Mouse (Mus musculus): ENCODE measurements around the gene Ppil6. TPM values are rescaled to one million over a fixed set of nuclear protein-coding genes. Genes with fewer than 3 reads are reported as not detected.
A peak's percentile ranks its signal among the peaks of the same experiment; 100 is the strongest.
"Not testable (repeated sequence)": the region's sequence is repeated elsewhere in the genome, so short reads cannot be mapped to it uniquely, and the experiment has no call there.

Gene Ppil6
- polyA plus RNA-seq, 1 experiment from 2014 or later = 0.76 TPM

GRCm38 (mm10) chr10:41486506-41487170 lies 3.6 kb upstream of the Ppil6 start:
- ATAC-seq (replicated peaks; ENCODE audit: low FRiP score, low TSS enrichment, low read depth) = no peak
- Histone ChIP-seq H3K9me3 (ENCODE audit: control insufficient read depth, low read length) (no peaks in the 10 kb centered on the region), H3K27me3 (replicated peaks; ENCODE audit: control insufficient read depth, insufficient read depth, low read length) (no peaks in the 10 kb centered on the region), H3K9ac (ENCODE audit: low read length) (no peak overlapping the region), H3K4me2 (ENCODE audit: low read length) (no peak overlapping the region), H3K4me1 (replicated peaks; ENCODE audit: control insufficient read depth, insufficient read depth, low read length) (peaks cover 11% of the 10 kb centered on the region; the same call in 1 of the 2 replicates), H3K27ac (ENCODE audit: low read depth) (no peak overlapping the region), H3K4me3 (ENCODE audit: low read depth, low read length) (no peak overlapping the region), H3K36me3 (ENCODE audit: control insufficient read depth, insufficient read depth, low read length) (peaks cover 59% of the 10 kb centered on the region)
- 75% methylated on average over 14 of the region's 14 CpGs for WGBS
- no peak for DNase-seq (ENCODE audit: low spot score)

- peaks cover 11% of the 10 kb centered on the region; the same call in 1 of the 2 replicates for H3K4me1 ChIP-seq (replicated peaks; ENCODE audit: control insufficient read depth, insufficient read depth, low read length)
- peak overlapping the region; percentile 100 for H3K4me2 ChIP-seq (ENCODE audit: low read length)
- WGBS = 28% methylated on average over 7 of the region's 7 CpGs
- H3K9ac ChIP-seq (ENCODE audit: low read length) = peak overlapping the region; percentile 75
- no peaks in the 10 kb centered on the region for H3K9me3 ChIP-seq (ENCODE audit: control insufficient read depth, low read length)
- H3K4me3 ChIP-seq (ENCODE audit: low read depth, low read length) = peak overlapping the region; percentile 68
- no peak overlapping the region for H3K27ac ChIP-seq (ENCODE audit: low read depth)
- H3K27me3 ChIP-seq (replicated peaks; ENCODE audit: control insufficient read depth, insufficient read depth, low read length) = no peaks in the 10 kb centered on the region
- peaks cover 39% of the 10 kb centered on the region for H3K36me3 ChIP-seq (ENCODE audit: control insufficient read depth, insufficient read depth, low read length)
- DNase-seq (ENCODE audit: low spot score) (no peak), ATAC-seq (replicated peaks; ENCODE audit: low FRiP score, low TSS enrichment, low read depth) (no peak)
Observed at GRCm38 (mm10) chr10:41488877-41489276, 1.4 kb upstream of the Ppil6 start.

DNA sequence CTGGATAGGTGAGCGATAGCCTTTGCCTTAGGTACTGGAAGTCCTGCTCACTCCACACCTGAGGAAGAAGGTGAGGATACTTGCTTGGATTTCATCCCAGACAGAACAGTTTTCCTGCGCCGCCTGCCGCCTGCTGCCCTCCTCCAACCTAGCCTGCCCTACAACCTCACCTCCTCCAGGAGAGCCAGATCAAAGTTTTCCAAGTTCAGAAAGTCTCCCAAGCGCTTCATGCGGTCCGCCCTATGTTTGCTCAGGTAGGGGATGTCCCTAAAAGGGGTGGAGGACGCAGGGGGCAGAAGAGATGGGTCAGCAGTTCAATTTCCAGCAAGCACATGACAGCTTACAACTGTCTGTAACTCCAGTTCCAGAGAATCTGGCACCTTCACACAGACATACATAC lies 945 bp upstream of the Ppil6 start:
- DNase-seq (ENCODE audit: low spot score) (no peak), ATAC-seq (replicated peaks; ENCODE audit: low FRiP score, low TSS enrichment, low read depth) (no peak)
- H3K27me3 ChIP-seq (replicated peaks; ENCODE audit: control insufficient read depth, insufficient read depth, low read length) = no peaks in the 10 kb centered on the region

GRCm38 (mm10) chr10:41490518-41490873 lies 257 bp downstream of the Ppil6 start:
- Histone ChIP-seq H3K9me3 (ENCODE audit: control insufficient read depth, low read length) (no peaks in the 10 kb centered on the region), H3K9ac (ENCODE audit: low read length) (peak overlapping the region; percentile 75), H3K36me3 (ENCODE audit: control insufficient read depth, insufficient read depth, low read length) (peaks cover 25% of the 10 kb centered on the region), H3K27ac (ENCODE audit: low read depth) (no peak overlapping the region), H3K27me3 (replicated peaks; ENCODE audit: control insufficient read depth, insufficient read depth, low read length) (no peaks in the 10 kb centered on the region), H3K4me3 (ENCODE audit: low read depth, low read length) (peak overlapping the region; percentile 68), H3K4me2 (ENCODE audit: low read length) (peak overlapping the region; percentile 100), H3K4me1 (replicated peaks; ENCODE audit: control insufficient read depth, insufficient read depth, low read length) (peaks cover 11% of the 10 kb centered on the region; the same call in 1 of the 2 replicates)
- DNase-seq (ENCODE audit: low spot score) (no peak), ATAC-seq (replicated peaks; ENCODE audit: low FRiP score, low TSS enrichment, low read depth) (peak; percentile 44; the same call in 1 of the 2 replicates)
- WGBS = under 1% methylated on average over 29 of the region's 29 CpGs

More for the DNA sequence above, 945 bp upstream of the Ppil6 start:
- H3K27ac ChIP-seq (ENCODE audit: low read depth) = no peak overlapping the region
- peak overlapping the region; percentile 68 for H3K4me3 ChIP-seq (ENCODE audit: low read depth, low read length)
- no peaks in the 10 kb centered on the region for H3K9me3 ChIP-seq (ENCODE audit: control insufficient read depth, low read length)
- H3K9ac ChIP-seq (ENCODE audit: low read length) = peak overlapping the region; percentile 75
- 23% methylated on average over 8 of the region's 8 CpGs for WGBS
- peak overlapping the region; percentile 100 for H3K4me2 ChIP-seq (ENCODE audit: low read length)
- peaks cover 11% of the 10 kb centered on the region; the same call in 1 of the 2 replicates for H3K4me1 ChIP-seq (replicated peaks; ENCODE audit: control insufficient read depth, insufficient read depth, low read length)
- H3K36me3 ChIP-seq (ENCODE audit: control insufficient read depth, insufficient read depth, low read length) = peaks cover 35% of the 10 kb centered on the region

- no peak for DNase-seq (ENCODE audit: low spot score)
- Histone ChIP-seq H3K9me3 (ENCODE audit: control insufficient read depth, low read length) (no peaks in the 10 kb centered on the region), H3K4me3 (ENCODE audit: low read depth, low read length) (no peak overlapping the region), H3K27ac (ENCODE audit: low read depth) (no peak overlapping the region), H3K4me1 (replicated peaks; ENCODE audit: control insufficient read depth, insufficient read depth, low read length) (peaks cover 11% of the 10 kb centered on the region; the same call in 1 of the 2 replicates), H3K4me2 (ENCODE audit: low read length) (peak overlapping the region; percentile 100), H3K36me3 (ENCODE audit: control insufficient read depth, insufficient read depth, low read length) (peaks cover 19% of the 10 kb centered on the region), H3K27me3 (replicated peaks; ENCODE audit: control insufficient read depth, insufficient read depth, low read length) (no peaks in the 10 kb centered on the region), H3K9ac (ENCODE audit: low read length) (no peak overlapping the region)
- 37% methylated on average over 4 of the region's 4 CpGs for WGBS
- ATAC-seq (replicated peaks; ENCODE audit: low FRiP score, low TSS enrichment, low read depth) = no peak
Observed at GRCm38 (mm10) chr10:41491111-41491510, 872 bp downstream of the Ppil6 start.

- no peak overlapping the region for H3K9ac ChIP-seq (ENCODE audit: low read length)
- H3K27ac ChIP-seq (ENCODE audit: low read depth) = no peak overlapping the region
- ATAC-seq (replicated peaks; ENCODE audit: low FRiP score, low TSS enrichment, low read depth) (no peak), DNase-seq (ENCODE audit: low spot score) (no peak)
- H3K27me3 ChIP-seq (replicated peaks; ENCODE audit: control insufficient read depth, insufficient read depth, low read length) = no peaks in the 10 kb centered on the region
- H3K9me3 ChIP-seq (ENCODE audit: control insufficient read depth, low read length) = no peaks in the 10 kb centered on the region
- H3K4me3 ChIP-seq (ENCODE audit: low read depth, low read length) = no peak overlapping the region
- no peaks in the 10 kb centered on the region for H3K36me3 ChIP-seq (ENCODE audit: control insufficient read depth, insufficient read depth, low read length)
- 66% methylated on average over 4 of the region's 4 CpGs for WGBS
- no peak overlapping the region for H3K4me2 ChIP-seq (ENCODE audit: low read length)
- H3K4me1 ChIP-seq (replicated peaks; ENCODE audit: control insufficient read depth, insufficient read depth, low read length) = no peaks in the 10 kb centered on the region
Observed at GRCm38 (mm10) chr10:41500941-41501340, 10.7 kb downstream of the Ppil6 start.

GRCm38 (mm10) chr10:41504996-41505395 lies 14.8 kb downstream of the Ppil6 start:
- ATAC-seq (replicated peaks; ENCODE audit: low FRiP score, low TSS enrichment, low read depth) (no peak), DNase-seq (ENCODE audit: low spot score) (no peak)
- Histone ChIP-seq H3K4me1 (replicated peaks; ENCODE audit: control insufficient read depth, insufficient read depth, low read length) (no peaks in the 10 kb centered on the region), H3K9me3 (ENCODE audit: control insufficient read depth, low read length) (no peaks in the 10 kb centered on the region), H3K4me3 (ENCODE audit: low read depth, low read length) (no peak overlapping the region), H3K27me3 (replicated peaks; ENCODE audit: control insufficient read depth, insufficient read depth, low read length) (no peaks in the 10 kb centered on the region), H3K36me3 (ENCODE audit: control insufficient read depth, insufficient read depth, low read length) (no peaks in the 10 kb centered on the region), H3K9ac (ENCODE audit: low read length) (no peak overlapping the region), H3K27ac (ENCODE audit: low read depth) (no peak overlapping the region), H3K4me2 (ENCODE audit: low read length) (no peak overlapping the region)
- WGBS = 67% methylated on average over 1 of the region's 1 CpGs

DNA sequence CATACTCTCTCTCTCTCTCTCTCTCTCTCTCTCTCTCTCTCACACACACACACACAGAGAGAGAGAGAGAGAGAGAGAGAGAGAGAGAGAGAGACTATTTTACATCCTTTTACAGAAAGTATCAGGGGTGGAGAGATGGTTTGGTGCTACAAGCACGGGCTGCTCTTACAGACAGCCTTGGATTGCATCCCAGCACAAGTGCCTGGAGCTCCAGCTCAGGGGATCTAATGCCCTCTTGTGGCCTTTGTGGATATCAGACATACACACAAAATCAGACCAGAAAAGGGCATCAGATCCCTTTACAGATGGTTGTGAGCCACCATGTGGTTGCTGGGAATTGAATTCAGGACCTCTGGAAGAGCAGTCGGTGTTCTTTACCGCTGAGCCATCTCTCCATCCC lies 15.2 kb downstream of the Ppil6 start:
- not testable (repeated sequence) for H3K36me3 ChIP-seq (ENCODE audit: control insufficient read depth, insufficient read depth, low read length); H3K9me3 ChIP-seq (ENCODE audit: control insufficient read depth, low read length); H3K27ac ChIP-seq (ENCODE audit: low read depth); H3K4me3 ChIP-seq (ENCODE audit: low read depth, low read length); H3K27me3 ChIP-seq (replicated peaks; ENCODE audit: control insufficient read depth, insufficient read depth, low read length); H3K9ac ChIP-seq (ENCODE audit: low read length); ATAC-seq (replicated peaks; ENCODE audit: low FRiP score, low TSS enrichment, low read depth); H3K4me2 ChIP-seq (ENCODE audit: low read length); H3K4me1 ChIP-seq (replicated peaks; ENCODE audit: control insufficient read depth, insufficient read depth, low read length)
- peak; percentile 64 for DNase-seq (ENCODE audit: low spot score)
- WGBS = 2% methylated on average over 3 of the region's 3 CpGs

GRCm38 (mm10) chr10:41509160-41509559 lies 18.9 kb downstream of the Ppil6 start:
- no peaks in the 10 kb centered on the region for H3K9me3 ChIP-seq (ENCODE audit: control insufficient read depth, low read length)
- WGBS = 35% methylated on average over 2 of the region's 2 CpGs
- DNase-seq (ENCODE audit: low spot score) = no peak
- H3K4me2 ChIP-seq (ENCODE audit: low read length) = no peak overlapping the region
- no peaks in the 10 kb centered on the region for H3K4me1 ChIP-seq (replicated peaks; ENCODE audit: control insufficient read depth, insufficient read depth, low read length)
- H3K36me3 ChIP-seq (ENCODE audit: control insufficient read depth, insufficient read depth, low read length) = no peaks in the 10 kb centered on the region
- H3K9ac ChIP-seq (ENCODE audit: low read length) = no peak overlapping the region
- no peak overlapping the region for H3K4me3 ChIP-seq (ENCODE audit: low read depth, low read length)
- H3K27me3 ChIP-seq (replicated peaks; ENCODE audit: control insufficient read depth, insufficient read depth, low read length) = no peaks in the 10 kb centered on the region
- no peak overlapping the region for H3K27ac ChIP-seq (ENCODE audit: low read depth)
- ATAC-seq (replicated peaks; ENCODE audit: low FRiP score, low TSS enrichment, low read depth) = no peak

Measured in intestine, embryonic 14.5 days (tissue).